Mouse (Mus musculus): ENCODE data around the gene Morn1. TPM values are rescaled to one million over a fixed set of nuclear protein-coding genes. Genes with fewer than 3 reads are reported as not detected.
A peak's percentile ranks its signal among the peaks of the same experiment; 100 is the strongest.

Morn1 gene
- polyA plus RNA-seq, 1 experiment from 2014 or later: 4.3 TPM

- peak; percentile 22; the same call in 1 of the 2 replicates for ATAC-seq
- Histone ChIP-seq H3K27me3 (replicated peaks; ENCODE audit: control insufficient read depth, insufficient read depth, low read length) (no peaks in the 10 kb centered on the region), H3K9me3 (ENCODE audit: control insufficient read depth, low read length) (no peaks in the 10 kb centered on the region), H3K9ac (ENCODE audit: low read depth, low read length) (no peak overlapping the region), H3K36me3 (ENCODE audit: control insufficient read depth, insufficient read depth, low read length) (no peaks in the 10 kb centered on the region), H3K4me3 (ENCODE audit: low read length) (no peak overlapping the region), H3K27ac (ENCODE audit: low read length) (no peak overlapping the region), H3K4me1 (ENCODE audit: control insufficient read depth, insufficient read depth, low read length) (no peaks in the 10 kb centered on the region), H3K4me2 (ENCODE audit: low read depth, low read length) (no peak overlapping the region)
- 89% methylated on average over 4 of the region's 4 CpGs for WGBS
Observed at GRCm38 (mm10) chr4:155107886-155108285, 21.5 kb downstream of the Morn1 start.

DNA sequence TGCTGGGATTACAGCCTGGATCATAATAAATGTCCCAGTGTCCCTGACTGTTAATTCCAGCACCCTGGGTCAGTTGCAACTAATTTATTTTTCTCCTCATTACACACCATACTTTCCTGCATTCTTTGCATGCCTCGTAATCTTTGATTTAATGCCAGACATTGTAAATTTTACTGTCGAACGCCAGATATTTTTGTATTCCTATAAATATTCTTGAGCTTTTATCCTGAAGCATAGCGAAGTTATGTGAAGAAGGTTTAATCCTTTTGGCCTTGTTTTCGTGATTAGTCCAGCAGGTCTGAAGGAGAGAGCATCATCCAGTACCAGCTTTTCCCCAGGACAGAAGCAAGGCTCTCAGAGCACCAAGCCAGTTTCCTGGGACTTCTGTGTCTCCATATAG is 23.1 kb downstream of the Morn1 start:
- ATAC-seq: no peak
- WGBS: 56% methylated on average over 5 of the region's 5 CpGs
- H3K27ac ChIP-seq (ENCODE audit: low read length): 0 out of 2 replicates have a peak overlapping the region, but pooled peaks have one; percentile 2

GRCm38 (mm10) chr4:155113766-155114410 is 27.5 kb downstream of the Morn1 start:
- no peak overlapping the region for H3K4me3 ChIP-seq (ENCODE audit: low read length)
- H3K27me3 ChIP-seq (replicated peaks; ENCODE audit: control insufficient read depth, insufficient read depth, low read length): no peaks in the 10 kb centered on the region
- no peaks in the 10 kb centered on the region for H3K36me3 ChIP-seq (ENCODE audit: control insufficient read depth, insufficient read depth, low read length)
- WGBS: 61% methylated on average over 8 of the region's 8 CpGs
- no peak overlapping the region for H3K27ac ChIP-seq (ENCODE audit: low read length)
- peak overlapping the region; percentile 10; the same call in 1 of the 2 replicates for H3K9ac ChIP-seq (ENCODE audit: low read depth, low read length)
- peaks cover 10% of the 10 kb centered on the region for H3K4me1 ChIP-seq (ENCODE audit: control insufficient read depth, insufficient read depth, low read length)
- no peak overlapping the region for H3K4me2 ChIP-seq (ENCODE audit: low read depth, low read length)
- no peak for ATAC-seq
- no peaks in the 10 kb centered on the region for H3K9me3 ChIP-seq (ENCODE audit: control insufficient read depth, low read length)

More for the DNA sequence above, 23.1 kb downstream of the Morn1 start:
- H3K4me1 ChIP-seq (ENCODE audit: control insufficient read depth, insufficient read depth, low read length): peaks cover 7% of the 10 kb centered on the region
- no peak overlapping the region; the same call in 1 of the 2 replicates for H3K9ac ChIP-seq (ENCODE audit: low read depth, low read length)
- no peak overlapping the region for H3K4me2 ChIP-seq (ENCODE audit: low read depth, low read length)
- H3K36me3 ChIP-seq (ENCODE audit: control insufficient read depth, insufficient read depth, low read length): no peaks in the 10 kb centered on the region
- no peaks in the 10 kb centered on the region for H3K9me3 ChIP-seq (ENCODE audit: control insufficient read depth, low read length)
- no peaks in the 10 kb centered on the region for H3K27me3 ChIP-seq (replicated peaks; ENCODE audit: control insufficient read depth, insufficient read depth, low read length)
- H3K4me3 ChIP-seq (ENCODE audit: low read length): no peak overlapping the region

GRCm38 (mm10) chr4:155116607-155117006 is 30.2 kb downstream of the Morn1 start:
- WGBS: 69% methylated on average over 4 of the region's 4 CpGs
- no peak overlapping the region for H3K4me3 ChIP-seq (ENCODE audit: low read length)
- H3K4me2 ChIP-seq (ENCODE audit: low read depth, low read length): no peak overlapping the region
- no peak for ATAC-seq
- H3K27me3 ChIP-seq (replicated peaks; ENCODE audit: control insufficient read depth, insufficient read depth, low read length): no peaks in the 10 kb centered on the region
- H3K9ac ChIP-seq (ENCODE audit: low read depth, low read length): no peak overlapping the region
- H3K27ac ChIP-seq (ENCODE audit: low read length): no peak overlapping the region
- H3K36me3 ChIP-seq (ENCODE audit: control insufficient read depth, insufficient read depth, low read length): no peaks in the 10 kb centered on the region
- H3K4me1 ChIP-seq (ENCODE audit: control insufficient read depth, insufficient read depth, low read length): peaks cover 21% of the 10 kb centered on the region
- H3K9me3 ChIP-seq (ENCODE audit: control insufficient read depth, low read length): no peaks in the 10 kb centered on the region

DNA sequence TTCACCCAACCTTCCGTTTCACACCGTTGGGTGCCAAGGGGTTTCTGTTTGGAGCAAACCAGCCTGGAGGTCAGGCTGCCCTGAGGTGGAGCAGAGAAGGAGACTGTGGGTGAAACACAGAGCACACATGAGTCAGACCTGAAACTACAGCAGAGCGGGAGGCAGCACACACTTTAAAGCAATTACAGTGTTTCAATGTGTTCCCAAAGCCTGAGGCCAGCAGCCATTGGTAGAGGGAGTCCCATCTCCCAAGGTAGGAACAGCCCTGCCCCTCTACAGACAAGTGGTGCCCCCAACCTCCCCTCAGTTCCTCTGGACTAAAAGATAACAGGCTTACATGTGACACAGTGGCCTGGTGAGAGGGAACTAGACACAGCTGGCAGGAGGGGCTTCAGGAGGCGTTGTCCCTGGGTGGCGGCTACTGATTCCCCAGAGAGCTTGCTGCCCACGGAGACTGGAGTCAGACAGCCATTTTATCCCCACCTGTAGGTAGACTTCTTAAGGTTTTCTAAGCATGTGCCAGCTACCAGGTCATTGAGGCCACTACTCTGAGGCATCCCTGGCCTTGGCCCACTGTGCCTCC is 31.1 kb downstream of the Morn1 start:
- H3K4me1 ChIP-seq (ENCODE audit: control insufficient read depth, insufficient read depth, low read length): peaks cover 30% of the 10 kb centered on the region
- H3K36me3 ChIP-seq (ENCODE audit: control insufficient read depth, insufficient read depth, low read length): no peaks in the 10 kb centered on the region
- WGBS: 84% methylated on average over 6 of the region's 6 CpGs
- no peaks in the 10 kb centered on the region for H3K27me3 ChIP-seq (replicated peaks; ENCODE audit: control insufficient read depth, insufficient read depth, low read length)
- ATAC-seq: no peak
- no peak overlapping the region for H3K4me3 ChIP-seq (ENCODE audit: low read length)
- H3K9me3 ChIP-seq (ENCODE audit: control insufficient read depth, low read length): no peaks in the 10 kb centered on the region
- H3K9ac ChIP-seq (ENCODE audit: low read depth, low read length): no peak overlapping the region
- H3K27ac ChIP-seq (ENCODE audit: low read length): 0 out of 2 replicates have a peak overlapping the region, but pooled peaks have one; percentile 13
- no peak overlapping the region for H3K4me2 ChIP-seq (ENCODE audit: low read depth, low read length)

DNA sequence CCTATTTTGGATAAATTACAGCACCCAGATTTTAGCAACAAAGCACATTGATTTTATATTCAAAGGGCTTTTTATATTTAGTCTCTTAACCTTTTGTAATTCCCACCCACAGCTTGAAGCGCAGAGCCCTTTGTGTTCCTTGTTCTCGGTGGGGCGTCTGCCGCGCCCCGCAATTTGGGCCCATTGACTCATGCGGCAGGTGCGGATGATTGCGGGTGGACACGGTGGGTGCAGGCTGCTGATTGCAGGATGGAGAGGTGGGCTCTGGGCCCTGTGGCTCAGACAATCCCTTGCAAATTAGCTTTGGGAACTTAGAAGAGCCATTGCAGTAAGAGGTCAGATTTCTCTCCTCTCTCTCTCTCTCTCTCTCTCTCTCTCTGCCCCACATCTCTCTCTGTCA is 31.9 kb downstream of the Morn1 start:
- Histone ChIP-seq H3K4me3 (ENCODE audit: low read length) (no peak overlapping the region), H3K9me3 (ENCODE audit: control insufficient read depth, low read length) (no peaks in the 10 kb centered on the region), H3K4me1 (ENCODE audit: control insufficient read depth, insufficient read depth, low read length) (peaks cover 37% of the 10 kb centered on the region), H3K36me3 (ENCODE audit: control insufficient read depth, insufficient read depth, low read length) (no peaks in the 10 kb centered on the region), H3K27me3 (replicated peaks; ENCODE audit: control insufficient read depth, insufficient read depth, low read length) (no peaks in the 10 kb centered on the region), H3K27ac (ENCODE audit: low read length) (no peak overlapping the region), H3K9ac (ENCODE audit: low read depth, low read length) (no peak overlapping the region), H3K4me2 (ENCODE audit: low read depth, low read length) (no peak overlapping the region)
- ATAC-seq: no peak
- 82% methylated on average over 10 of the region's 10 CpGs for WGBS

- ATAC-seq: peak; percentile 29
Observed at GRCm38 (mm10) chr4:155120038-155120437, 33.7 kb downstream of the Morn1 start.

GRCm38 (mm10) chr4:155120583-155120982 is 34.2 kb downstream of the Morn1 start:
- peak overlapping the region; percentile 58 for H3K9ac ChIP-seq (ENCODE audit: low read depth, low read length)
- H3K36me3 ChIP-seq (ENCODE audit: control insufficient read depth, insufficient read depth, low read length): no peaks in the 10 kb centered on the region
- H3K4me3 ChIP-seq (ENCODE audit: low read length): no peak overlapping the region
- ATAC-seq: peak; percentile 91
- H3K27ac ChIP-seq (ENCODE audit: low read length): peak overlapping the region; percentile 97
- 48% methylated on average over 5 of the region's 5 CpGs for WGBS
- no peaks in the 10 kb centered on the region for H3K27me3 ChIP-seq (replicated peaks; ENCODE audit: control insufficient read depth, insufficient read depth, low read length)
- H3K4me2 ChIP-seq (ENCODE audit: low read depth, low read length): 0 out of 2 replicates have a peak overlapping the region, but pooled peaks have one; percentile 7
- H3K4me1 ChIP-seq (ENCODE audit: control insufficient read depth, insufficient read depth, low read length): peaks cover 49% of the 10 kb centered on the region
- H3K9me3 ChIP-seq (ENCODE audit: control insufficient read depth, low read length): no peaks in the 10 kb centered on the region

More at GRCm38 (mm10) chr4:155120038-155120437, 33.7 kb downstream of the Morn1 start:
- H3K4me3 ChIP-seq (ENCODE audit: low read length): no peak overlapping the region
- 0 out of 2 replicates have a peak overlapping the region, but pooled peaks have one; percentile 7 for H3K4me2 ChIP-seq (ENCODE audit: low read depth, low read length)
- H3K27me3 ChIP-seq (replicated peaks; ENCODE audit: control insufficient read depth, insufficient read depth, low read length): no peaks in the 10 kb centered on the region
- WGBS: 69% methylated on average over 7 of the region's 7 CpGs
- peak overlapping the region; percentile 31; the same call in 1 of the 2 replicates for H3K9ac ChIP-seq (ENCODE audit: low read depth, low read length)
- peaks cover 48% of the 10 kb centered on the region for H3K4me1 ChIP-seq (ENCODE audit: control insufficient read depth, insufficient read depth, low read length)
- H3K9me3 ChIP-seq (ENCODE audit: control insufficient read depth, low read length): no peaks in the 10 kb centered on the region
- peak overlapping the region; percentile 86 for H3K27ac ChIP-seq (ENCODE audit: low read length)
- no peaks in the 10 kb centered on the region for H3K36me3 ChIP-seq (ENCODE audit: control insufficient read depth, insufficient read depth, low read length)

DNA sequence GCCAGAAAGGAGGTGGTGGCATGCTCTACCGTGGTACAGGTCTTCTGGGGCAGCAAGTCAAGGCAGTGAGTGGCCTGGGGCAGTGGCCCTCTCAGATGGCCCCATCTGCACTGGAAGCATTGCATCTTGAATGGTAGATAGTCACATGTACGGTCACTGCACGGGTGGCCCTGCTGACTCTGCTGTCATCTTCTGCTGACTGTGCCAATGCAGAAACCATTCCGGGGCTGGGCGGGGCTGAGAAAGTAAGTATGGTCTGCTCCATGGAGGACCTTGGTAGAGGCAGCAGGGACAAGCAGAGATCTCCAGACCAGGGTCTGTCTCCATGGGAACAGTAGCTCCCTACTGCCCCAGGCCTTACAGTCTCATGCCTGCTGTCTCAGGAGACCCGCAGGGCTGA is 34.8 kb downstream of the Morn1 start:
- no peak overlapping the region for H3K4me3 ChIP-seq (ENCODE audit: low read length)
- no peaks in the 10 kb centered on the region for H3K36me3 ChIP-seq (ENCODE audit: control insufficient read depth, insufficient read depth, low read length)
- no peaks in the 10 kb centered on the region for H3K27me3 ChIP-seq (replicated peaks; ENCODE audit: control insufficient read depth, insufficient read depth, low read length)
- 73% methylated on average over 6 of the region's 6 CpGs for WGBS
- H3K9me3 ChIP-seq (ENCODE audit: control insufficient read depth, low read length): no peaks in the 10 kb centered on the region
- peaks cover 49% of the 10 kb centered on the region for H3K4me1 ChIP-seq (ENCODE audit: control insufficient read depth, insufficient read depth, low read length)
- H3K4me2 ChIP-seq (ENCODE audit: low read depth, low read length): no peak overlapping the region
- peak; percentile 37 for ATAC-seq
- H3K9ac ChIP-seq (ENCODE audit: low read depth, low read length): peak overlapping the region; percentile 58
- H3K27ac ChIP-seq (ENCODE audit: low read length): peak overlapping the region; percentile 97

Measured in intestine, embryonic 16.5 days (tissue).